Mouse (Mus musculus): ENCODE results near the gene Lax1. TPM values are rescaled to one million over a fixed set of nuclear protein-coding genes. Genes with fewer than 3 reads are reported as not detected.

Lax1 gene
- total RNA-seq (2023), result 53.3 TPM

GRCm38 (mm10) chr1:133689897-133690296 is at the start of gene Lax1:
Lax1 (minus strand) TSS chr1:133690108.

GRCm38 (mm10) chr1:133661203-133661933 is 28.5 kb downstream of the Lax1 start, which contains the start of gene Gm38394:
Gm38394 (minus strand) TSS chr1:133661318.

GRCm38 (mm10) chr1:133660466-133661202 is 29.3 kb downstream of the Lax1 start, which contains the start of gene Zbed6:
Zbed6 (minus strand) TSS chr1:133660885.

Other genes starting within 250 kb of the Lax1 start
- gene Snrpe, start 79.8 kb downstream of the Lax1 start, total RNA-seq (2023), result 161 TPM
- gene Zbed6, start 29.2 kb downstream of the Lax1 start, total RNA-seq (2023), result 20.1 TPM
- gene Gm38394, start 28.8 kb downstream of the Lax1 start, total RNA-seq (2023), result 49.7 TPM
- 3.7 TPM for gene Atp2b4, start 110.9 kb upstream of the Lax1 start, total RNA-seq (2023)
- gene Optc, start 217.9 kb upstream of the Lax1 start, total RNA-seq (2023), result not detected
- gene Prelp, start 231.3 kb upstream of the Lax1 start, total RNA-seq (2023), result 1.2 TPM

Measured in CD4-positive naive resting alpha-beta T cell, adult 57 days (primary cell).